Mouse (Mus musculus) heart, adult 2 months (tissue): ENCODE results near the gene Blm.
A peak's percentile ranks its signal among the peaks of the same experiment; 100 is the strongest.

Experiments used
- CTCF ChIP-seq: fragments of 200-600 bp; IDR thresholded peaks from 2 replicates; pipeline ENCODE4 v1.8.1; 2022; ENCODE audit warnings: antibody characterized with exemption, mild to moderate bottlenecking, moderate library complexity
- POLR2A ChIP-seq: fragments of 200-500 bp; IDR thresholded peaks from 2 replicates; pipeline ENCODE4 v1.6.1; 2011; ENCODE audit warnings: mild to moderate bottlenecking, low read depth, low read length, control low read depth; ENCODE audit not compliant: insufficient read depth

GRCm38 (mm10) chr7:80583981-80584380, 49.1 kb upstream of the Blm start:
- TF ChIP-seq CTCF (peak; percentile 92), POLR2A (no peak)
